Mouse (Mus musculus) stomach, embryonic 16.5 days (tissue): Measurements from ENCODE around the gene Tuba8. TPM values are rescaled to one million over a fixed set of nuclear protein-coding genes. Genes with fewer than 3 reads are reported as not detected.

Source experiments
- ATAC-seq: fragments of 200-750 bp; cut with Nextera tagmentation; 2 replicates; pipeline ENCODE4 v1.8.0; 2017; ENCODE audit warnings: moderate number of reproducible peaks, moderate TSS enrichment; ENCODE audit not compliant: insufficient read depth, low FRiP score
- H3K27ac ChIP-seq: fragments of 300-500 bp; sonication (generic); 2 replicates; pipeline ENCODE4 v1.5.1; 2014; ENCODE audit warnings: low read length
- H3K27me3 ChIP-seq: fragments of 300-500 bp; sonication (generic); 2 replicates; pipeline ENCODE4 v1.6.1; 2014; ENCODE audit warnings: low read length, control low read depth, mixed read lengths; ENCODE audit not compliant: control insufficient read depth, insufficient read depth
- H3K36me3 ChIP-seq: fragments of 300-500 bp; sonication (generic); 2 replicates; pipeline ENCODE4 v1.6.1; 2014; ENCODE audit warnings: low read length; ENCODE audit not compliant: control insufficient read depth, insufficient read depth
- H3K4me1 ChIP-seq: fragments of 300-500 bp; sonication (generic); 2 replicates; pipeline ENCODE4 v1.6.1; 2014; ENCODE audit warnings: low read length, control low read depth, mixed read lengths; ENCODE audit not compliant: control insufficient read depth, insufficient read depth
- H3K4me2 ChIP-seq: fragments of 300-500 bp; sonication (generic); 2 replicates; pipeline ENCODE4 v1.6.1; 2014; ENCODE audit warnings: low read depth, low read length, mixed read lengths
- H3K4me3 ChIP-seq: fragments of 300-500 bp; sonication (generic); replicated peaks from 2 replicates; pipeline ENCODE4 v1.5.1; 2014; ENCODE audit warnings: mild to moderate bottlenecking, low read length
- H3K9ac ChIP-seq: fragments of 300-500 bp; sonication (generic); 2 replicates; pipeline ENCODE4 v1.6.1; 2014; ENCODE audit warnings: low read length
- H3K9me3 ChIP-seq: fragments of 300-500 bp; sonication (generic); replicated peaks from 2 replicates; pipeline ENCODE4 v1.6.1; 2016; ENCODE audit warnings: low read length, control low read depth; ENCODE audit not compliant: control insufficient read depth
- WGBS: fragments of 180-500 bp; shearing (Covaris S2); extraction: QIAGEN DNeasy Blood & Tissue Kit; methylation state at CpG from one replicate; pipeline ENCODE4 v1.1.7; 2014; 5-methylcytosine and 5-hydroxymethylcytosine counted together
- polyA plus RNA-seq: library from polyadenylated mRNA; unstranded; fragments of >200 nt; fragmentation: Nextera tagmentation; extraction: Ambion mirVana; gene quantifications from 2 replicates; pipeline ENCODE4 v1.2.1, GENCODE M21; 2015

The Tuba8 gene
- polyA plus RNA-seq, 1 experiment from 2014 or later = 0.81 TPM

DNA sequence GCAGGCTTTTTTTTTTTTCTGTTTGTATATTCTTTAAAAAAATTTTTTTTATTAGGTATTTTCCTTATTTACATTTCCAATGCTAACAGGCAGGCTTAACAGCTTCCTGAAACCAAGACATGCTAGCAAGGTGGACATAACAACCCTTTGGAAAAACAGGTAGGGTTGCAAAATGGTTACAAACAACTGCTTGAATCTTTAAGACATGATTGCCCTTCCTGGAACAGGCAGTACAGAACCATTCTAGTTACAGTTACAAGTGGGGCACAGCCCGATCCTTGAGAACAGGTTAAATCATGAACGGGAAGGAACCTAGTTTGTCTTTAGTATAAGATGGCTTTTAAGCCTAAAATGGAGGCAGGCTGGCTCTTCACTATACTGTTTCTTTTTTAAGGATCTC is 25.9 kb downstream of the Tuba8 start:
- Histone ChIP-seq H3K4me2 (no peak overlapping the region), H3K4me1 (no peaks in the 10 kb centered on the region), H3K36me3 (no peaks in the 10 kb centered on the region), H3K9me3 (no peaks in the 10 kb centered on the region), H3K4me3 (no peak overlapping the region), H3K27me3 (no peaks in the 10 kb centered on the region), H3K27ac (no peak overlapping the region), H3K9ac (no peak overlapping the region)
- WGBS = 80% methylated on average over 2 of the region's 2 CpGs
- no peak for ATAC-seq

GRCm38 (mm10) chr6:121238209-121238608 is 27.7 kb downstream of the Tuba8 start:
- H3K4me2 ChIP-seq = no peak overlapping the region
- H3K4me3 ChIP-seq = no peak overlapping the region
- no peak overlapping the region for H3K9ac ChIP-seq
- H3K27me3 ChIP-seq = no peaks in the 10 kb centered on the region
- H3K27ac ChIP-seq = no peak overlapping the region
- no peaks in the 10 kb centered on the region for H3K36me3 ChIP-seq
- no peak for ATAC-seq
- no peaks in the 10 kb centered on the region for H3K9me3 ChIP-seq
- no peaks in the 10 kb centered on the region for H3K4me1 ChIP-seq
- 90% methylated on average over 4 of the region's 4 CpGs for WGBS

DNA sequence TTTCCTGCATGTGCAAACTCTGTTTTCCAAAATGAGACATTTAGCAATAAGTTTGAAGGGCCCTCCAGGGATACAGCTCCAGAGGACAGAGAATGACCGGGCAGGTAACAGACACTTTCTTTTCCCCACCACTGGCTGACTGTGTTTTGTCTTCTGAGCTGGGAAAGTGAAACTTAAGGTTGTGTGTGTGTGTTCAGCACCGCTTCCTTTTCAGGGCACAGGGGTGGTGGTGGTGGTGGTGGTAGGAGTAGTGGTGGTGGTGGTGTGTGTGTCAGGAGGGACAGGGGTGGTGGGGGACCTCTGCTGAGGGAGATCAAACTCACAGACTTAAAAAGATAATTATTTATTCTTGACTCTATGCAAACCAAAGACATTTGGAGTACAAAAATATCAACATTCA is 31.3 kb downstream of the Tuba8 start:
- WGBS = 73% methylated on average over 2 of the region's 2 CpGs
- no peak overlapping the region for H3K9ac ChIP-seq
- H3K4me1 ChIP-seq = peaks cover 3% of the 10 kb centered on the region; the same call in 1 of the 2 replicates
- H3K9me3 ChIP-seq = no peaks in the 10 kb centered on the region
- H3K4me3 ChIP-seq = no peak overlapping the region
- H3K4me2 ChIP-seq = no peak overlapping the region
- ATAC-seq = no peak
- no peaks in the 10 kb centered on the region for H3K27me3 ChIP-seq
- H3K27ac ChIP-seq = no peak overlapping the region
- no peaks in the 10 kb centered on the region for H3K36me3 ChIP-seq

GRCm38 (mm10) chr6:121243161-121243560 is 32.7 kb downstream of the Tuba8 start:
- Histone ChIP-seq H3K36me3 (no peaks in the 10 kb centered on the region), H3K27ac (no peak overlapping the region), H3K9me3 (no peaks in the 10 kb centered on the region), H3K4me1 (peaks cover 3% of the 10 kb centered on the region; the same call in 1 of the 2 replicates), H3K4me2 (no peak overlapping the region), H3K4me3 (no peak overlapping the region), H3K27me3 (no peaks in the 10 kb centered on the region), H3K9ac (no peak overlapping the region)
- ATAC-seq = no peak
- WGBS = 37% methylated on average over 10 of the region's 10 CpGs

GRCm38 (mm10) chr6:121245127-121246036 is 34.9 kb downstream of the Tuba8 start, which contains the start of gene Usp18:
Gene Usp18 (plus strand): TSS chr6:121245906.
- H3K4me1 ChIP-seq = peaks cover 3% of the 10 kb centered on the region; the same call in 1 of the 2 replicates
- 4% methylated on average over 35 of the region's 35 CpGs for WGBS
- H3K27ac ChIP-seq = no peak within 1 kb of the TSS
- peak within 1 kb of the TSS; percentile 74 for H3K9ac ChIP-seq
- H3K36me3 ChIP-seq = no peaks in the 10 kb centered on the region
- ATAC-seq = peak; percentile 93
- H3K4me2 ChIP-seq = peak within 1 kb of the TSS; percentile 65
- no peaks in the 10 kb centered on the region for H3K27me3 ChIP-seq
- peak within 1 kb of the TSS; percentile 67 for H3K4me3 ChIP-seq
- no peaks in the 10 kb centered on the region for H3K9me3 ChIP-seq

GRCm38 (mm10) chr6:121246037-121246361 is 35.5 kb downstream of the Tuba8 start:
- H3K4me1 ChIP-seq = peaks cover 3% of the 10 kb centered on the region; the same call in 1 of the 2 replicates
- H3K4me2 ChIP-seq = peak overlapping the region; percentile 65
- H3K27ac ChIP-seq = no peak overlapping the region
- ATAC-seq = peak; percentile 12; the same call in 1 of the 2 replicates
- H3K9me3 ChIP-seq = no peaks in the 10 kb centered on the region
- H3K4me3 ChIP-seq = peak overlapping the region; percentile 67
- H3K27me3 ChIP-seq = no peaks in the 10 kb centered on the region
- no peaks in the 10 kb centered on the region for H3K36me3 ChIP-seq
- H3K9ac ChIP-seq = peak overlapping the region; percentile 74
- WGBS = 5% methylated on average over 4 of the region's 4 CpGs

GRCm38 (mm10) chr6:121250406-121250805 is 39.9 kb downstream of the Tuba8 start:
- H3K27ac ChIP-seq = no peak overlapping the region
- H3K36me3 ChIP-seq = no peaks in the 10 kb centered on the region
- no peak overlapping the region for H3K4me3 ChIP-seq
- no peaks in the 10 kb centered on the region for H3K9me3 ChIP-seq
- H3K27me3 ChIP-seq = no peaks in the 10 kb centered on the region
- no peak overlapping the region for H3K4me2 ChIP-seq
- WGBS = 67% methylated on average over 1 of the region's 1 CpGs
- ATAC-seq = no peak
- no peak overlapping the region for H3K9ac ChIP-seq
- no peaks in the 10 kb centered on the region for H3K4me1 ChIP-seq

DNA sequence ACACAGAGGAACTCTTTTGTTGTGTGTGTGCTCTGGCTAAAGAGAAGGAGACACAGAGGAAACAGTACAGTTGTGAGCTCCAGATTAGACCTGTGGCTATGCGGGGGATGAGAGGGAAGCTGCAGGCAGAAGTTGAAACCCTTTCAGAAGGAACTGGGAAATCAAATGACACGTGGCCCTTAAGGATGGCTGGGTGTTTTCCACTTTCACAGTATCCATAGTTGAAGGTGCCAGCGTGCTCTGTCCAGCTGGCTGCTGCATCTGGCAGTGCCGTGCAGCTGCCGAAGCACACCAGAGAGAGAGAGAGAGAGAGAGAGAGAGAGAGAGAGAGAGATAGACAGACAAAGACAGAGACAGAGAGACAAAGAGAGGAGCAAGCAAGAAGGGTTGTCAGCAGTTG is 40.8 kb downstream of the Tuba8 start:
- ATAC-seq = no peak
- Histone ChIP-seq H3K27ac (no peak overlapping the region), H3K4me3 (no peak overlapping the region), H3K36me3 (no peaks in the 10 kb centered on the region), H3K9ac (no peak overlapping the region), H3K4me1 (no peaks in the 10 kb centered on the region), H3K9me3 (no peaks in the 10 kb centered on the region), H3K27me3 (no peaks in the 10 kb centered on the region), H3K4me2 (no peak overlapping the region)
- WGBS = 68% methylated on average over 5 of the region's 5 CpGs

DNA sequence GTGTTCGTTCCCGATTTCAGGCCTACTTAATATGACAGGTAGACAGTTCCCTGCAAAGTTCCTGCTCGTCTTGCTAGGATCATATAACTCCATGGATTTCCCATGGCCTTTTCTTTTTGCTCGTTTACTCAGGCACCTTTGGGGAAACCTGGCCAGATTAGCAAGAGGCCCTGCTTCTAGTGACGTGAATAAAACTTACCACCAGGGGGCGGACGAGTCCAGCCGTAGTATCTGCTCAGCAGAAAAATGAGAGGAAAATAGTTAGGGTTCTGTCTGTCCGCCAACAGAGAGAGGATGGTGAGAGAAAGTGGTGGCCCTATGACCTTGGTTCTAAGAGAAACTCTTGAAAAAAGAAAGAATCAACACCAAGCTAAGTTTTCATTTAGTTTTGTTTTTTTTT is 50.1 kb downstream of the Tuba8 start:
- Histone ChIP-seq H3K4me3 (no peak overlapping the region), H3K27ac (no peak overlapping the region), H3K27me3 (no peaks in the 10 kb centered on the region), H3K4me2 (no peak overlapping the region), H3K9me3 (0 out of 2 replicates have a peak, but pooled peaks cover 3% of the 10 kb centered on the region), H3K9ac (no peak overlapping the region), H3K4me1 (no peaks in the 10 kb centered on the region), H3K36me3 (no peaks in the 10 kb centered on the region)
- WGBS = 29% methylated on average over 9 of the region's 9 CpGs
- ATAC-seq = no peak
